Comparison of ENCODE assay signal across 12 mouse cellular contexts in the genomic region with DNA sequence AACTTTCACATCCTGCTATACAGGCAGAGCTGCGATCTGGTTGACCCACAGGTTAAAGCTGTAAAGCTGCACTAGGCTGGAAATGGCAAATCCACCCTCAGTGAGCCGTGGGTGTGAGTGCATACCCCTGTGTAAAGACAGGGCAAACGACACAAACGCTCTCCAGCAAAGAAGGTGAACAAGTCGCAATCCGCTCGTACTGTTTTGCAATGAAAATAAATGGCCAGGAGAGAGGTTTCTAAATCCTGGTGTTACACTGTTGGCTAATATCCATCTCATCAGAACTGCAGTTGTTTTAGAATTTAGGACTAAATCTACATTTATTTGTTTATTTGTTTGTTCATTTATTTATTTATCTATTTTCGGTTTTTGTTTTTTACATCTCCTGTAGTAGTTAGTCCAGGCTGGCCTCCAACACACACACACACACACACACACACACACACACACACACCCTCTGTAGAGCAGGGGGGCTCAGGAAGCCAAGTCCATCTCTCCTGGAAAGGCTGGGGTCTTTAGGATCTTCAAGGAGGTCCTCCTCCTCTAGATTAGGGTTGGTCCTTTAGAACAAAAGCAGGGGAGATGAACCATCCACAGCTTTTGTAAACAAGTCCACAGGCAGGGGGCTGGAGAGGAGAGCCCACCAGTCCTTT. TPM values are rescaled to one million over a fixed set of nuclear protein-coding genes. Genes with fewer than 3 reads are reported as not detected.
DNase-seq lines count a peak whose midpoint lies in the region; ATAC-seq and TF ChIP-seq lines count a peak whose summit lies in the region.
"Had no signal": no experiment of that assay in that cellular context is flagged by ENCODE, and none has a peak within 500 bp of the region (broad histone marks: within the 10 kb centered on the region; RNA-seq: fewer than 3 reads in every experiment).

No protein-coding gene starts in this region.

- H3K36me3 ChIP-seq in heart, embryonic 11.5 days (ENCODE audit: control insufficient read depth, insufficient read depth, low read length): no peaks in the 10 kb centered on the region
- H3K36me3 ChIP-seq in lung, embryonic 14.5 days (ENCODE audit: insufficient read depth): no peaks in the 10 kb centered on the region
- no peaks in the 10 kb centered on the region for H3K36me3 ChIP-seq in hindbrain, embryonic 12.5 days
- no peaks in the 10 kb centered on the region for H3K36me3 ChIP-seq in midbrain, embryonic 15.5 days (replicated peaks)

- no peak for ATAC-seq in heart, embryonic 11.5 days (replicated peaks; ENCODE audit: insufficient number of reproducible peaks, low FRiP score, low TSS enrichment)
- ATAC-seq in lung, embryonic 14.5 days (ENCODE audit: insufficient read depth): no peak
- no peak for ATAC-seq in hindbrain, embryonic 12.5 days (ENCODE audit: low FRiP score)
- ATAC-seq in midbrain, embryonic 15.5 days (replicated peaks): no peak

- 0 out of 2 replicates have a peak overlapping the region, but pooled peaks have one; percentile 12 for H3K4me3 ChIP-seq in heart, embryonic 11.5 days (ENCODE audit: low read depth, low read length)
- no peak overlapping the region for H3K4me3 ChIP-seq in lung, embryonic 14.5 days (ENCODE audit: low read depth, low read length)
- no peak overlapping the region for H3K4me3 ChIP-seq in hindbrain, embryonic 12.5 days
- no peak overlapping the region for H3K4me3 ChIP-seq in midbrain, embryonic 15.5 days
- no peak overlapping the region for H3K4me3 ChIP-seq in gastrocnemius, adult 2 months
- H3K4me3 ChIP-seq: myocyte had no signal

- H3K27ac ChIP-seq in heart, embryonic 11.5 days (ENCODE audit: low read depth, low read length): no peak overlapping the region
- no peak overlapping the region for H3K27ac ChIP-seq in lung, embryonic 14.5 days (ENCODE audit: low read depth)
- no peak overlapping the region for H3K27ac ChIP-seq in hindbrain, embryonic 12.5 days
- H3K27ac ChIP-seq in midbrain, embryonic 15.5 days: no peak overlapping the region
- H3K27ac ChIP-seq in gastrocnemius, adult 2 months: no peak overlapping the region

- no peak for DNase-seq in heart, adult 9 months (ENCODE audit: low spot score in 2 of 2)
- peak; percentile 20 for DNase-seq in lung, embryonic 14.5 days
- no peak for DNase-seq in lung, postnatal 4 days
- DNase-seq in gastrocnemius, adult 2 months: no peak
- no peak for DNase-seq in ovary, postnatal 14 days (ENCODE audit: low spot score)
- DNase-seq: left cerebral cortex, postnatal 4 days; retina, postnatal 1 day; thymus, postnatal 14 days had no signal

- intact Hi-C loops in gastrocnemius, adult 2 months (cut with DNase I): no loop called here

- no peaks in the 10 kb centered on the region for H3K9me3 ChIP-seq in heart, embryonic 11.5 days (replicated peaks; ENCODE audit: control insufficient read depth, low read length)
- H3K9me3 ChIP-seq in lung, embryonic 14.5 days (ENCODE audit: low read depth, low read length): no peaks in the 10 kb centered on the region
- no peaks in the 10 kb centered on the region for H3K9me3 ChIP-seq in hindbrain, embryonic 12.5 days (replicated peaks)
- no peaks in the 10 kb centered on the region for H3K9me3 ChIP-seq in midbrain, embryonic 15.5 days

- TF ChIP-seq CTCF in lung, embryonic 14.5 days (IDR thresholded peaks at IDR 0.05; ENCODE audit: low read depth): no peak
- TF ChIP-seq CTCF in gastrocnemius, adult 2 months (IDR thresholded peaks at IDR 0.05): no peak

- H3K4me1 ChIP-seq in heart, embryonic 11.5 days (ENCODE audit: control insufficient read depth, insufficient read depth, low read length): no peaks in the 10 kb centered on the region
- peaks cover 10% of the 10 kb centered on the region for H3K4me1 ChIP-seq in lung, embryonic 14.5 days (ENCODE audit: insufficient read depth)
- H3K4me1 ChIP-seq in hindbrain, embryonic 12.5 days: peaks cover 25% of the 10 kb centered on the region
- H3K4me1 ChIP-seq in midbrain, embryonic 15.5 days: 0 out of 2 replicates have a peak, but pooled peaks cover 3% of the 10 kb centered on the region

- peaks cover 19% of the 10 kb centered on the region for H3K27me3 ChIP-seq in heart, embryonic 11.5 days (ENCODE audit: control insufficient read depth, insufficient read depth, low read length)
- H3K27me3 ChIP-seq in lung, embryonic 14.5 days (ENCODE audit: insufficient read depth, low read length): no peaks in the 10 kb centered on the region
- peaks cover 12% of the 10 kb centered on the region; the same call in 1 of the 2 replicates for H3K27me3 ChIP-seq in hindbrain, embryonic 12.5 days
- H3K27me3 ChIP-seq in midbrain, embryonic 15.5 days (replicated peaks): peaks cover 11% of the 10 kb centered on the region

- 40% methylated on average over 8 of the region's 8 CpGs for WGBS in heart, embryonic 11.5 days (ENCODE audit: insufficient replicate concordance)
- WGBS in lung, embryonic 14.5 days: 51% methylated on average over 8 of the region's 8 CpGs
- WGBS in hindbrain, embryonic 12.5 days: 36% methylated on average over 8 of the region's 8 CpGs
- 38% methylated on average over 8 of the region's 8 CpGs for WGBS in midbrain, embryonic 15.5 days

- H3K9ac ChIP-seq in heart, embryonic 11.5 days (ENCODE audit: low read depth, low read length): no peak overlapping the region
- no peak overlapping the region for H3K9ac ChIP-seq in lung, embryonic 14.5 days
- H3K9ac ChIP-seq in hindbrain, embryonic 12.5 days: no peak overlapping the region
- H3K9ac ChIP-seq in midbrain, embryonic 15.5 days: no peak overlapping the region

- peak overlapping the region; percentile 54; the same call in 1 of the 2 replicates for H3K4me2 ChIP-seq in heart, embryonic 11.5 days
- H3K4me2 ChIP-seq in lung, embryonic 14.5 days: peak overlapping the region; percentile 50; the same call in 1 of the 2 replicates
- peak overlapping the region; percentile 47 for H3K4me2 ChIP-seq in hindbrain, embryonic 12.5 days (replicated peaks)
- H3K4me2 ChIP-seq in midbrain, embryonic 15.5 days: peak overlapping the region; percentile 47; the same call in 1 of the 2 replicates

RNA-seq across cellular contexts. Expression of gene Trim2, which starts 28.9 kb away (rescaled TPM):
- polyA plus RNA-seq in heart, embryonic 11.5 days (2014; fragmentation: Nextera tagmentation; extraction: Ambion mirVana): 8.9 TPM in 2 replicates
- 25.9 and 27.0 TPM in 2 replicates for polyA plus RNA-seq in lung, embryonic 14.5 days (2014; fragmentation: Nextera tagmentation; extraction: Ambion mirVana)
- polyA plus RNA-seq in hindbrain, embryonic 12.5 days (2016; fragmentation: Nextera tagmentation; extraction: Ambion mirVana): 121 and 125 TPM in 2 replicates
- 158 and 159 TPM in 2 replicates for polyA plus RNA-seq in midbrain, embryonic 15.5 days (2015; fragmentation: Nextera tagmentation; extraction: Ambion mirVana)
- 1 to 10 TPM; 1.2 to 2.0 TPM for total RNA-seq in gastrocnemius, adult 2 months (2021)
